Mouse (Mus musculus) cortical plate, adult 2 months (tissue): ENCODE data around the gene Shank1.

Experiments used
- CTCF ChIP-seq: fragments of 200-500 bp; IDR thresholded peaks from 2 replicates; pipeline ENCODE4 v1.5.1; 2011; ENCODE audit warnings: mild to moderate bottlenecking, control low read depth, low read length; ENCODE audit not compliant: insufficient read depth; ENCODE audit errors: extremely low read depth
- POLR2A ChIP-seq: fragments of 200-500 bp; IDR thresholded peaks from 2 replicates; pipeline ENCODE4 v1.6.1; 2011; ENCODE audit warnings: mild to moderate bottlenecking, low read length, control low read depth; ENCODE audit not compliant: insufficient read depth; ENCODE audit errors: extremely low read depth

DNA sequence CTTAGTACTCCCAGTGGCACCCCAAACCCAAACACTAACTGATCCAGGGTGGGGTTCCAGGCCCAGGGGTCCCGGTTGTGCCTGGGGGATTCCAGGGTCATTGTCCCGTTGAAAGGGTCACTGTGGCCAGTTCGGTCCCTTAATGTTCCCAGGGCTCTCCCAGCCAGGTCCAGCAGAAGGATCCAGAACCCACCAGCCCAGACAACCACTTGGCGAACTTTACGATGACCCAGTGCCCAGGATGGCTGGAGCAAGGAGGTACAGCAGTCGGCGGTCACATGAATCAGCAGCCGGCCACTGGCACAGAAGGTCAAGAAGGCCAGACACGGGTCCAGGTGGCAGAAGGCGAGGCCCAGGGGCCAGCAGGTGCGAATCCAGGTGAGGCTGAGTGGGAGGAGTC is 41.9 kb upstream of the Shank1 start:
- TF ChIP-seq CTCF (no peak), POLR2A (no peak)
